Mouse (Mus musculus) olfactory bulb, adult 2 months (tissue): ENCODE data around the gene Hvcn1. TPM values are rescaled to one million over a fixed set of nuclear protein-coding genes. Genes with fewer than 3 reads are reported as not detected.
A peak's percentile ranks its signal among the peaks of the same experiment; 100 is the strongest.

ENCODE experiments used
- H3K27ac ChIP-seq: fragments of 200-500 bp; 2 replicates; pipeline ENCODE4 v1.5.1; 2012; ENCODE audit warnings: low read depth, low read length; ENCODE audit not compliant: insufficient read depth
- H3K4me1 ChIP-seq: fragments of 200-500 bp; 2 replicates; pipeline ENCODE4 v1.6.1; 2012; ENCODE audit warnings: low read length; ENCODE audit not compliant: control insufficient read depth, insufficient read depth
- H3K4me3 ChIP-seq: fragments of 200-500 bp; 2 replicates; pipeline ENCODE4 v1.5.1; 2012; ENCODE audit warnings: mild to moderate bottlenecking, low read depth, low read length, moderate library complexity; ENCODE audit not compliant: insufficient read depth
- CTCF ChIP-seq: fragments of 200-500 bp; IDR thresholded peaks from 2 replicates; pipeline ENCODE4 v1.5.1; 2012; ENCODE audit warnings: low read depth, mild to moderate bottlenecking, low read length, moderate library complexity; ENCODE audit not compliant: insufficient read depth
- POLR2A ChIP-seq: fragments of 200-500 bp; IDR thresholded peaks from 2 replicates; pipeline ENCODE4 v1.6.1; 2012; ENCODE audit warnings: mild to moderate bottlenecking, low read depth, low read length, moderate library complexity; ENCODE audit not compliant: insufficient read depth
- WGBS: fragments of 180-500 bp; shearing (Covaris S2); methylation state at CpG from one replicate; pipeline ENCODE4 v1.1.7; 2018; 5-methylcytosine and 5-hydroxymethylcytosine counted together
- polyA plus RNA-seq: library from polyadenylated mRNA; stranded (reverse); fragments of >200 nt; gene quantifications from 2 replicates; pipeline ENCODE4 v1.2.4, GENCODE M21; 2012; ENCODE audit warnings: low replicate concordance; ENCODE audit not compliant: missing spikeins, insufficient read depth, insufficient read length

The Hvcn1 gene
- polyA plus RNA-seq, 1 experiment: not detected

DNA sequence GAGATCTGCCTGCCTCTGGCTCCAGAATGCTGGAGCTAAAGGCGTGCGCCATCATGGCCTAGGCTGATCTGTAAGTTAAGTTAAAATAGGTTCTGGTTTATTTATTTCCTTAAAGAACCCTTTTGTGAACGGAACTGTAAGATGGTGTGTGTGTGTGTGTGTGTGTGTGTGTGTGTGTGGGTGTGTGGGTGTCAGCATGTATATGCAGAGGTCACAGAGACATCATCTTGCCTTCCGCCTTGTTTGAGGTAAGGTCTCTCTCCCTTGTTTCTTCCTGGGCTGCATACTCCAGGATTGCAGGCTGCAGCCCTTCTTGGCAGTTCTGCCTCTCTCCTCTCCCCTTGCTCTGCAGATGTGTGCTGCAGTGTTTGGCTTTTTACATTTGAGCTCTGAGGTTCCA, 24.2 kb downstream of the Hvcn1 start:
- H3K4me1 ChIP-seq: peaks cover 53% of the 10 kb centered on the region
- H3K4me3 ChIP-seq: no peak overlapping the region
- H3K27ac ChIP-seq: peak overlapping the region; percentile 61
- no peak for TF ChIP-seq POLR2A
- TF ChIP-seq CTCF: no peak
- WGBS: 57% methylated on average over 4 of the region's 4 CpGs

DNA sequence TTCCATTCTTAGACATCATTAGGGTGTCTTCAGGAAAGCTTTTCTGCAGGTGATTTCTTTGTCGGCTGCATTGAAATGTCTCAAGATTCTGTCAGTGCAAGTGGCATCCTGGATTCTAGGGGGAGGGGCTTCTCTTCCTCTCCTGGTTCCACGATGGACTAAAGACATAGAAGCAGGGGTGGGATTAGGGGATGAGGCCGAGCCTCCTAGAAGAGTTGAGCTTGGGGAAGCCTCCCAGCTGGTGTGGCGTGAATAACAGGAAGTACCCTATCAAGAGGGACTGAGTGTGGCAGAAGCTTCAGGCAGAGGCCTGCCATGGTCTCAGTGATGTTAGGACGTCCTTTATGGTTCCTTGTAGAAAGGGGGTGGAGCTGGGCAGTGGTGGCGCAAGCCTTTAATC, 24.8 kb downstream of the Hvcn1 start:
- peak overlapping the region; percentile 56; the same call in 1 of the 2 replicates for H3K27ac ChIP-seq
- H3K4me3 ChIP-seq: no peak overlapping the region
- 67% methylated on average over 6 of the region's 6 CpGs for WGBS
- H3K4me1 ChIP-seq: peaks cover 53% of the 10 kb centered on the region
- TF ChIP-seq POLR2A (no peak), CTCF (no peak)

DNA sequence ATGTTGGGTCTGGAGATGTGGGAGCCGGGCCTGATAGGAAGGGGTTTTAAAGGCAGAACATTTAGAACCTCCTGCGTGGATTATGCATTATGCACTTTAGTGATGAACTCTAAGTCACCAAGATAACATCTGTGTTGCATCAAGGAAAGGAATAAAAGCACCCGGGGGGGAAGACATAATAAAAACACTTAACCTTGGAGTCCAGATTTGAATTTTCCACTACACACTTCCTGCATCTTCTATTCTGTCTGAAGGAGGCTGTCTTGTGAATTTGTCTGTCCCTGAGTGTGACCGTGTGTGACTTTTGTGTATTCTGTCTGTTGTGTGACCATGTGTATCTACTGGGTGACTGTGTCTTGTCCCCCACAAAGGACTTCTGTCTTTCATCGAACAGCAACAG, 25.4 kb downstream of the Hvcn1 start:
- Histone ChIP-seq H3K4me3 (no peak overlapping the region), H3K4me1 (peaks cover 58% of the 10 kb centered on the region), H3K27ac (peak overlapping the region; percentile 81)
- TF ChIP-seq POLR2A (no peak), CTCF (no peak)
- WGBS: 78% methylated on average over 5 of the region's 5 CpGs

DNA sequence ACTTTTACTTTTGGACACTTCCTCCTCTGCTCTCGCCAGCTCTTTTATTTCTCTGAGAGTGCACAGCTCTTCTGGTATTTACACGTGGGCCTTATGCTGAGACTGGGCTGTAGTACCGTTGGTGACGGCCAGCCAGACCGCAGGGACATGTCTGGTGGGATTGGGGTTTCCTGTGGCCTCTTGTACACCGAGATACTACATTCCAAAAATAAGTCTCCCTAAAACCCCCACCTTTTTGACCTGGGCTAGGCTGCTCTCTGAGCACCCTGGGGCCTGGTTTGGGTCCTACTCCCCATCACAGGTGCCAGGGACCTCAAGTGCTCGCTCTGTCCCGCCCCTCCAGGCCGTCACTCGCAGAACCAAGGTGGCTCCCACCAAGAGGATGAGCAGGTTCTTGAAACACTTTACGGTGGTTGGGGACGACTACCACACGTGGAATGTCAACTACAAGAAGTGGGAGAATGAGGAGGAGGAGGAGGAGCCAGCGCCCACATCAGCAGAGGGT, 26.5 kb downstream of the Hvcn1 start:
- Histone ChIP-seq H3K4me3 (no peak overlapping the region), H3K4me1 (peaks cover 65% of the 10 kb centered on the region)
- WGBS: 70% methylated on average over 14 of the region's 14 CpGs

DNA sequence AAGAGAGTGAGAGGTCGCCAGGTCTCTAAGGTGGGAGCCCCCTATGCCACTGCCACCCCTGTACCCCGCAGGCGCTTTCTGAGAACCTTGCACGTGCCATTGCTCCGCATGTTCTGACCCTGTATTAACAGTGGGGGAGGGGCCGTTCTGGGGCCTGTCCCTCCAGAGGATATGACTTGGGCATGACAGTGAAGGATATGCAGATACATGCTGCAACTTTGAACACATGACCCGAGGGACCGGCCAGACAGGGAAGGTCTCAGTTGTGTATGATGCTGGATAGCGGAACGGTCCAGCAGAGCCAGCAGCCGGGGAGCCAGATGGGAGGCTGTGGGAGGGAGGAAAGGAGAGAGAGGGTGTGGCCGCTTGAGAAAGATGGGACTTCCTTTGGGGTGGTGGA, 27.1 kb downstream of the Hvcn1 start:
- no peak overlapping the region for H3K4me3 ChIP-seq
- WGBS: 73% methylated on average over 12 of the region's 12 CpGs
- TF ChIP-seq CTCF (no peak), POLR2A (no peak)
- H3K27ac ChIP-seq: peak overlapping the region; percentile 81
- H3K4me1 ChIP-seq: peaks cover 71% of the 10 kb centered on the region

More for the DNA sequence above, 26.5 kb downstream of the Hvcn1 start:
- TF ChIP-seq POLR2A: no peak
- no peak for TF ChIP-seq CTCF
- peak overlapping the region; percentile 81 for H3K27ac ChIP-seq

DNA sequence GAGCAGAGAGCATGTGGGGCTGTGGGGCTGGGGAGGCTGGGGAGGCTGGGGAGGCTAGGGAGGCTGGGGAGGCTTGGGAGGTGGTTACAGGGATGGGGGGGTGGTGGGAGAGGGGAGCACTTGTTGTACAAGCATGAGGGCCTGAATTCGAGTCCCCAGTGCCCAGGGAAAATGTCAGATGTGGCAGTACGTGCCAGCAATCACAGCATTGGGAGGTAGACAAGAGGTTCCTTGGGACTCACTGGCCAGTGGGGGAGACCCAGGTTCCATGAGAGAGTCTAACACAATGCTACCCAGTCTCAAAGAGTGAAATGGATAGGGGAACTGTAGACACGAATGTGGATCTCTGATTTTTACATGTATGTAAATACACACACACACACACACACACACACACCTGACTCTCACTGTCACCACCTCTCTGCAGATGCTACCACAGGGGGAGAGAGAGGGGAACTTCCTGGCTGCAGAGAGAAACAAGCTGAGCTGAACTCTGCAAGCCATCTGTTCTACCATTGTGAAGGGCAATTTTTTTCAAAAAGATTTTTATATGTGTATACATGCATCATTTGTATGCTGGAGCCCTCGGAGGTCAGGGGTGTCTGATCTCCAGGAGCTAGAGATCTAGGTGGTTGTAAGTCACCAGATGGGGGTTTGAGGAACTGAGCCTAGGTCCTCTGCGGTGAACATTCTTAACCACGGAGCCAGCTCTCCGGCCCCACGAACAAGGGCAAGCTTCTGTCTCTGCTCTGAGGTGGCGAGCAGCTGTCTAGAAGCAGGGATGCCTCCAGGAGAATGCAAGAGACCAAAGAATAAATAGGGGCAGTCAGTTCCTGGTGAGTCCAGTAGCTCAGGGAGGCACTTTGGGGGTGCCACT, 28.0 kb downstream of the Hvcn1 start:
- 26% methylated on average over 9 of the region's 9 CpGs for WGBS
- Histone ChIP-seq H3K4me1 (peaks cover 76% of the 10 kb centered on the region), H3K4me3 (no peak overlapping the region), H3K27ac (peak overlapping the region; percentile 96)
- TF ChIP-seq CTCF: no peak
- TF ChIP-seq POLR2A: no peak

DNA sequence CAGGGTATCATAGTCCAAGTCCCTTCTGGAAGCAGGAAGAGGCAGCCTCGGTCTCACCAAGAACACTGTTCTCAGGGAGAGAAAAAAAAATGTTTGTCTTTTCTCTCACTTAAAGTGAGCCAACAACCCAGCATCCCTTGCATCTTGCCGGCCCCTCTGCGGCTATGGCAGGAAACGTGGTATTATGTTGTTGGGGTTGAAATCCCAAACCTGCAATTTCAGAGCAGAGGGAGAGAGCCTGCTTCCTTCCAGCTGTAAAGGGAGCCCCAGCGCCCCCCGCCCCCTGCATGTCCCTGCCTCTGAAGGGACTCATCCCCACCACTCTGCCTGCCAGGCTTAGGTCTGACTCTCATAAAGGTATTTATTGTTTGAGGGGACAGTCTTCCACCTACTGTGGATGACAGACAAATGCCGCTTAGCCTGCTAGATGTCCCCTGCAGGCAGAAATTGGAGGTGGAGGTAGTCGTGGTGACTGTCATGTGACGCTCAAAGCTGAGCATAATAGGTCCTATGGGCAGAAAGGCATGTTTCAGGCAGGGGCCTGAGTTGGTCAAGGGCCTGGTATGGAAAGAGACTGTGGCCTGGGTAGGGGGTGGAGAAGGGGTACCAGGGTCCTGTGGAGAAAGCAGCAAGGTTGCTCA, 28.7 kb downstream of the Hvcn1 start:
- peak overlapping the region; percentile 98 for H3K27ac ChIP-seq
- no peak overlapping the region for H3K4me3 ChIP-seq
- peaks cover 81% of the 10 kb centered on the region for H3K4me1 ChIP-seq
- WGBS: 11% methylated on average over 9 of the region's 9 CpGs
- no peak for TF ChIP-seq POLR2A
- TF ChIP-seq CTCF: no peak

DNA sequence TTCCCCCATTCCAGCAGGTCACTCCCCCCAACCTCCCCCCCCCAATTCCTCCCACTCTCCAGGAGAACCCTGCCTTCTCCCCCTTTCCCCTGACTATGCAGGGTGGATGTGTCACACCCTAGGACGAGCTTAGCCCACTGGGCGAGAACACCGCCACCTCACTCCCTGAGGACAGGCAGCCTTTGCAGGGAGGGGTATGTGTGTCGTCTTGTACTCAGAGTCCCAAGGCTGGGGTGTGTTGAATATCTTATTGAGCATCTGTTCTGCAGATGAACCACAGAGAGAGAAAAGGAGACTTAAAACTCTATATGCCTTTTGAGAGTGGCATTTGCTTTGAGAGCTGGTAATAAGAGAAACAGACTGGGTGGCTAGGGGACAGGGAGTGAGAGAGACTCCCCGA, 30.6 kb downstream of the Hvcn1 start:
- H3K27ac ChIP-seq: peak overlapping the region; percentile 88
- no peak overlapping the region for H3K4me3 ChIP-seq
- TF ChIP-seq POLR2A (no peak), CTCF (no peak)
- 35% methylated on average over 5 of the region's 5 CpGs for WGBS
- H3K4me1 ChIP-seq: peaks cover 89% of the 10 kb centered on the region

DNA sequence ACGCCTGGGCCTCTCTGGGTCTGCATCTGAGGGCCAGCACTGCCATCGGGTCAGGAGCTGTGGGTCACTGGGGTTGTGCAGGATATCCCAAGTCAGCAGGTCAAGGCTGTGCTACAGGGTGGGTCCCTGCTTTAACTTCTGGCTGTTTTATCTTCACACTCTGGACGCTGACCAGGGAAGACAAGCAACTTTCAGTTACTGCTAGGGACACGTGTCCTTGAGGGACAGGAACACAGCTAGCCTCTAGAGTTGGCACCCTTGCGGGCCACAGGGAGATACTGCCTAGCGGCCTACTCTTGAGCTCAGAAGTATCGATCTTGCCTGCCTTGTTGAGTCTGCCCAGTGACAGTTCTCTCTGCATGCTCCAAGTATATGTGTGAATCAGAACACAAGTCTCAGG, 33.0 kb downstream of the Hvcn1 start:
- WGBS: 75% methylated on average over 7 of the region's 7 CpGs

More for the DNA sequence above, 33.0 kb downstream of the Hvcn1 start:
- no peak for TF ChIP-seq POLR2A
- TF ChIP-seq CTCF: no peak
- H3K4me3 ChIP-seq: no peak overlapping the region
- peak overlapping the region; percentile 95 for H3K27ac ChIP-seq
- H3K4me1 ChIP-seq: peaks cover 81% of the 10 kb centered on the region
